In genomic region chr11:3330566-3330965, GRCm38 (mm10) we compare ENCODE assay signal across 8 mouse cellular contexts. TPM values are rescaled to one million over a fixed set of nuclear protein-coding genes. Genes with fewer than 3 reads are reported as not detected.
DNase-seq lines count a peak whose midpoint lies in the region; ATAC-seq lines count a peak whose summit lies in the region.

No protein-coding gene starts in this region.

- H3K27me3 ChIP-seq in intestine, embryonic 15.5 days (replicated peaks), result no peaks in the 10 kb centered on the region

- intact Hi-C loops in gastrocnemius, postnatal 36 days (cut with DNase I), result no loop called here
- intact Hi-C loops in left cerebral cortex, postnatal 14 days (cut with DNase I), result loop anchor here (1.0 kb wide), 1 partner anchor 40 kb away; no protein-coding TSS in a partner anchor

- peak overlapping the region; percentile 41 for H3K9ac ChIP-seq in intestine, embryonic 15.5 days

- peaks cover 15% of the 10 kb centered on the region for H3K4me1 ChIP-seq in intestine, embryonic 15.5 days (replicated peaks)

- H3K4me3 ChIP-seq in intestine, embryonic 15.5 days (replicated peaks), result peak overlapping the region; percentile 49

- 0 out of 2 replicates have a peak, but pooled peaks have one; percentile 19 for ATAC-seq in intestine, embryonic 15.5 days
- peak; percentile 51 for ATAC-seq in megakaryocyte progenitor cell, adult 5-6 weeks (replicated peaks; ENCODE audit: poor library complexity)

- no peaks in the 10 kb centered on the region for H3K36me3 ChIP-seq in intestine, embryonic 15.5 days

- 3% methylated on average over 9 of the region's 9 CpGs for WGBS in intestine, embryonic 15.5 days

- peak overlapping the region; percentile 99 for H3K4me2 ChIP-seq in intestine, embryonic 15.5 days (replicated peaks)

- H3K27ac ChIP-seq in intestine, embryonic 15.5 days, result peak overlapping the region; percentile 58

- peak; percentile 98 for DNase-seq in adipocyte (ENCODE audit: low spot score)
- peak; percentile 86 for DNase-seq in embryo, embryonic 10 days (ENCODE audit: low spot score)
- DNase-seq in gastrocnemius, postnatal 36 days, result peak; percentile 83 to 92
- DNase-seq in left cerebral cortex, postnatal 14 days (ENCODE audit: low spot score in 2 of 2), result peak; percentile 84 to 94
- peak; percentile 80 for DNase-seq in right cerebral cortex, postnatal 14 days
- DNase-seq in urinary bladder, postnatal 36 days (ENCODE audit: low spot score in 2 of 2), result peak; percentile 78 to 88

- H3K9me3 ChIP-seq in intestine, embryonic 15.5 days, result no peaks in the 10 kb centered on the region

RNA-seq across cellular contexts. Expression of gene Pik3ip1, which starts 0.4 kb away (rescaled TPM):
- 10 to 100 TPM; 21.2 to 25.0 TPM for total RNA-seq in gastrocnemius, postnatal 36 days (2021)
- 8.5 and 8.7 TPM in 2 replicates for polyA plus RNA-seq in intestine, embryonic 15.5 days (2015; fragmentation: Nextera tagmentation; extraction: Ambion mirVana)
- total RNA-seq in left cerebral cortex, postnatal 14 days (2021), result 10 to 100 TPM; 25.7 to 26.5 TPM
- 16.6 and 20.1 TPM in 2 replicates for total RNA-seq in megakaryocyte progenitor cell, adult 5-6 weeks (2015)
- 32.9 and 55.1 TPM in 2 replicates for total RNA-seq in megakaryocyte progenitor cell, adult 5-6 weeks (2017)

RNA-seq across cellular contexts. Expression of gene Patz1, which starts 41.9 kb away (rescaled TPM):
- 10 to 100 TPM in 1 of 2 experiments, 1 to 10 TPM in 1; 8.3 to 19.4 TPM for total RNA-seq in gastrocnemius, postnatal 36 days (2021)
- 34.2 and 36.1 TPM in 2 replicates for polyA plus RNA-seq in intestine, embryonic 15.5 days (2015; fragmentation: Nextera tagmentation; extraction: Ambion mirVana)
- total RNA-seq in left cerebral cortex, postnatal 14 days (2021), result 10 to 100 TPM; 39.6 to 43.0 TPM
- total RNA-seq in megakaryocyte progenitor cell, adult 5-6 weeks (2015), result 69.4 and 77.3 TPM in 2 replicates
- total RNA-seq in megakaryocyte progenitor cell, adult 5-6 weeks (2017), result 66.4 and 72.5 TPM in 2 replicates

Comparison
In these comparisons a context has a peak if more than half of its experiments do, and no peak if none do; other contexts are left out.
1. Peak in every context shown above with its lines: DNase-seq, ATAC-seq, H3K4me3 ChIP-seq and H3K27ac ChIP-seq.